Mouse (Mus musculus) 3134 (cell line): ENCODE measurements around the gene Tas2r120.
"Not testable (repeated sequence)": the region's sequence is repeated elsewhere in the genome, so short reads cannot be mapped to it uniquely, and the experiment has no call there.

Experiments
- DNase-seq: peaks from one replicate; pipeline ENCODE4 v3.0.0-alpha.2; 2011; ENCODE audit warnings: low spot score; ENCODE audit not compliant: insufficient read length; ENCODE audit errors: extremely low read depth

The Tas2r120 gene

DNA sequence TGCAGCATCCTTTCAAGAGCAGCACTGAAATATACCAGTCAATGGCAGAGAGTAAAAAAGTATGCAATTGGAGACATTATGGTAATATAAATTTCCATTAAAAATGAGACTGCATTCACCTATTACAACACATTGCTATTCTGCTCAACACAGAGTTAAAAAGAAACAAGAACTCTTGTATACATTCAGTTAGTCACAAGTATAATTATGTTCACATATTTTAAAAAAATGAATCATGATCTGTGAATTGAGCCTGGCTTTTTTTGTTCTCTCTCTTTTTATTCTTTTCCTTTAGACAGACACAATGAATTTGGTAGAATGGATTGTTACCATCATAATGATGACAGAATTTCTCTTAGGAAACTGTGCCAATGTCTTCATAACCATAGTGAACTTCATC lies at the start of gene Tas2r120:
Gene Tas2r120, plus strand, starts transcription at position 301 of the 400 bp plus-strand sequence.
- no peak for DNase-seq

DNA sequence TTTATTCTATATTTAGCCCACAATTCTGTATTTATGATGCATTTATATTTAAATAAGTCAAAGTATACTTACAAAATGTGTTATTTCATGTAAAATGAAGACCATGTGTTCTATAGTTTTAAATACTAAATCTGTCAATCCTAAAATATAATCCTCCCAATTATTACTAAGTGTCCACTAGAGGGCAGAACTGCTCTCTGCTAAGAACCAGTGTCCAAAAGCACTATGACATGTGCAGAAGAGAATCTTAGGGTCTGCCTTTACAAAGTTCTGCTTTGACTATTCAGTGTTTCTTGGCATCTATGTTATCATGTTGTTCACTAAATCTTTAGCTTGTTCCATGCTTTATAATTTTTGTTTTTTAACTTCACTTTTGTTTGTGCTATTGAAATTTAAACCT lies 7.4 kb upstream of the Tas2r120 start:
- DNase-seq = no peak

GRCm38 (mm10) chr6:132651426-132651825 lies 5.3 kb upstream of the Tas2r120 start, which contains the start of gene A630073D07Rik:
Gene A630073D07Rik, minus strand, starts transcription at chr6:132651526.
- DNase-seq = no peak

GRCm38 (mm10) chr6:132691596-132691995 lies 34.8 kb downstream of the Tas2r120 start:
- not testable (repeated sequence) for DNase-seq

DNA sequence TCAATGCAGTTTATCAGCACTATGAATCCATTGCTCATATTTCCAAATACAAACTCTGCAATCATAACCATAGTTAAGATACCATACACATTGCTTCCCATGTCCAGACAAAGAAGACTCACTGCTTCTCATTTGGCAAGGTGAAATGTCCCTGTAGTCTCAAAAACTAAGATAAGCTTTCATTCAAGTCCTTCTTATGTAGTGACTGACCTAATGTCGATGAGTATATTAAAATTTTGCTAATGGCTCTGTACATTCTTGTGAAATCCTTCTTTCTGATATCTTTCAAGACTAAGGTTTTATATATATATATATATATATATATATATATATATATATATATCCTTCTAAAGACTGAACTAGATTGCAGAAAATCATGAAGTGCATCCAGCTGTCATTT lies 44.2 kb downstream of the Tas2r120 start, which contains the start of gene Tas2r121:
Gene Tas2r121, minus strand, starts transcription at position 101 of the 400 bp plus-strand sequence.
- DNase-seq = no peak
